Mouse (Mus musculus): ENCODE measurements around the gene Kif13a. TPM values are rescaled to one million over a fixed set of nuclear protein-coding genes. Genes with fewer than 3 reads are reported as not detected.

The Kif13a gene
- polyA plus RNA-seq (2016; fragmentation: Nextera tagmentation; extraction: Ambion mirVana) = 22.0 and 24.3 TPM in 2 replicates

DNA sequence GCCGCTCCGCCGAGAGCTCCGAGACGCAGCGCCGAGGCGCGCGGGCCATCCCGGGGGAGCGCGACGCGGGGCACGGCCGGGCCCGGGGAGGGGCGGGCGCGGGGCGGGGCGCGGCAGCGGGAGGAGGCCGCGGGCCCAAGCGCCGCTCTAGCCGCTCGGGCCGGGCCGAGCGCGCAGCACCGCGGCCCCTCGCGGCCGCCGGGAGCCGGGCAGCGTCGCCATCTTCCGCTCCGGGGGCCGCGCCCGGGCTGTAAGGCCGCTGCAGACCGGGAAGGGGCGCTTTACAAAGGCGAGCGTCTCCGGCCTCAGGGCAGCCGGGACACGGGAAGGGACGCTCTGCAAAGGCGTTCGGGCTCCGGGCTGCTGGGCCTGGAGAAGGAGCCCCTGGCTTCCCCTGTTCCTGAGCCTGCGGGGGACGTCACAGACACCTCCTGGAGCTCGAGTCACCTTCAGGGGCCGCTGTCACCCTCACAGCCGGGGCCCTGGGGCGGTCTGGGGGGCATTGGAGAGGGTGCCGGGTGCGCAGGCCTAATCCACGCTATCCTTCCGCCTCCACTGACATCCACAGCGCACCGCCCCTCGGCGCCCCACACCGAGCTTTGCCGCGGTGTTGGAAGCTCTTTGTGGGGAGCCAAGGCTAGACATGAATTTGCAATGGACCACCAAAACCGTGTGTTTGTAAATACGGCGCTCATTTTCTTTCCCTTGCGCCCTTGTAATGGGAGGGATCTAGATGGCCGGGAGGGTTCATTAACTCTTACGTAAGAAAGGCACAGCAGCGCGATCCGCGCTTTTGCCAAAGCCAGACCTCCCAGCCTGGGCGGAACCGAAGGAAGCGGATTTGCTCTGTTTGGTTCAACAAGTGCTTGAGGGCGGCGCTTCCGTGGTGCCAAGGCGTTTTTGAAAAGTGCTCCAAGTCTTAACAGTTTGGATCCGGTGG is at the start of gene Kif13a:
Gene Kif13a (minus strand): TSS at position 149 of the 940 bp plus-strand sequence.
- ATAC-seq (ENCODE audit: low FRiP score, low read depth) = peak; percentile 85
- peaks cover 18% of the 10 kb centered on the region for H3K4me1 ChIP-seq
- whole genome bisulfite sequencing = under 1% methylated on average over 90 of the region's 96 CpGs
- H3K27ac ChIP-seq (replicated peaks) = peak within 1 kb of the TSS; percentile 96
- H3K27me3 ChIP-seq = peaks cover 17% of the 10 kb centered on the region
- H3K9me3 ChIP-seq = no peaks in the 10 kb centered on the region
- H3K4me3 ChIP-seq = peak within 1 kb of the TSS; percentile 84
- peaks cover 7% of the 10 kb centered on the region; the same call in 1 of the 2 replicates for H3K36me3 ChIP-seq
- peak within 1 kb of the TSS; percentile 75 for H3K9ac ChIP-seq (replicated peaks)
- peak within 1 kb of the TSS; percentile 67 for H3K4me2 ChIP-seq (replicated peaks)

DNA sequence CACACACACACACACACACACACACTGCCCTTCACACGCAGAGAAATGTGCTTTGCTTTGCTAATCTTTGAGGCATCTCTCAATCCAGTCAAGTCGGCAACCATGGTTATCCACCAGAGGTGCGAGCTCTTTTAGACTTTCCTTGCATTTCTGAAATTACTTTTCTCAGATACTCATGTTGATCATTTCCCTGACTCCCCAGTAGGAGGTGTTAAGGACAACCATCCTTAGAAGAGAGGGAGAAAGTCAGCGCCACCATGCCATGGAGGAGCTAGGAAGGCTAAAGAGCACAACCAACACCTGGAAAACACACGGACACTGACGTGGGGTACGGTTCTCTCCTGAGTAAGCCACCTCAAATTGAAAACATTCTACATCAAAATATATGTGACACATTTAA is 46.9 kb upstream of the Kif13a start:
- no peak overlapping the region for H3K4me2 ChIP-seq (replicated peaks)

DNA sequence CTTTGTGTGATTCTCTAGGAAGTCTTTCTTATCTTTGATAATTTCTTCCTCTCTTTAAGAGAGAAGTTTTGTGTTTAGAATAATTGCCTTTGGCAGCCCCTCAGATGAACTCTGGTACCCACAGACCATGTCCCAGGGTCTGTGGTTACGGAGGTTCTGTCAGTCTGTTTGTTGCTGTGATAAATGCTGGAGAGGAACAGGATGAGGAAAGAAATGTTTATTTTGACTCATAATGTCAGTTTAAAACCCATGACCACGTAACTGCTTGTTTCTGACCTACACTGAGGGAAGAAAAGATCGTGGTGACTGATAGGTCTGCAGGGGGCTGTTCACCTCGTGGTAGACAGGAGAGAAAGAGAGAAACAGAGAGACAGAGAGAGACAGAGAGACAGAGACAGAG is 46.3 kb upstream of the Kif13a start:
- no peak overlapping the region for H3K4me3 ChIP-seq
- H3K9ac ChIP-seq (replicated peaks) = no peak overlapping the region
- H3K27ac ChIP-seq (replicated peaks) = peak overlapping the region; percentile 80
- 48% methylated on average over 4 of the region's 4 CpGs for WGBS
- ATAC-seq (ENCODE audit: low FRiP score, low read depth) = no peak
- peak overlapping the region; percentile 49 for H3K4me2 ChIP-seq (replicated peaks)
- no peaks in the 10 kb centered on the region for H3K27me3 ChIP-seq
- no peaks in the 10 kb centered on the region for H3K36me3 ChIP-seq
- H3K9me3 ChIP-seq = no peaks in the 10 kb centered on the region
- peaks cover 9% of the 10 kb centered on the region for H3K4me1 ChIP-seq

More for the DNA sequence above, 46.9 kb upstream of the Kif13a start:
- no peaks in the 10 kb centered on the region for H3K36me3 ChIP-seq
- no peak overlapping the region for H3K4me3 ChIP-seq
- no peaks in the 10 kb centered on the region for H3K27me3 ChIP-seq
- no peak for ATAC-seq (ENCODE audit: low FRiP score, low read depth)
- no peaks in the 10 kb centered on the region for H3K9me3 ChIP-seq
- peak overlapping the region; percentile 80 for H3K27ac ChIP-seq (replicated peaks)
- WGBS = 91% methylated on average over 7 of the region's 7 CpGs
- H3K4me1 ChIP-seq = peaks cover 9% of the 10 kb centered on the region
- H3K9ac ChIP-seq (replicated peaks) = no peak overlapping the region

DNA sequence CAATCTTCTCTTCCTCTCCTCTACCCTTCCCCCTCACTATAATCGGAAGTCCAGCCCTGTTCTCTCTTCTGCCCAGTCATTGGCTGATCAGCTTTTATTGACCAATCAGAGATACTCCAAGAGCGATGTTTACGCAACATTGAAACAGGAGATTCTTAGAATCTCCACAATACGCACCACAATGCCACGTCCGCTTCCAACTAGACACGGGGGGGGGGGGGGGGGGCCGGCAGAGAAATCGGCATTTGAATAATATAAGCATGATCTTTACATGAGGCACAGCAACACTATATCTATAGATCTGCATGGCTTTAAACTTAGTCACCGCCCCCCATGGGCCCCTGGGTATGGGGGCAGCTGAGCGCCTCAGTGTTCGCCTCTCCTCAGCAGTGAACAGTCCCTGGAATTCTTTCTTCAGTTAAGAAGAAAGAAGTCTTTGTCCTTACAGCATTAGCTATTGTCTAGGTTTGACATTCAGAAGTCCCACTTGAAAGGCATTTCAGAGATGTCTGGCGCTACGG is 45.4 kb upstream of the Kif13a start:
- 15% methylated on average over 14 of the region's 14 CpGs for WGBS
- ATAC-seq (ENCODE audit: low FRiP score, low read depth) = peak; percentile 97
- Histone ChIP-seq H3K4me1 (peaks cover 9% of the 10 kb centered on the region), H3K27me3 (no peaks in the 10 kb centered on the region), H3K9ac (replicated peaks) (no peak overlapping the region), H3K9me3 (no peaks in the 10 kb centered on the region), H3K27ac (replicated peaks) (peak overlapping the region; percentile 80), H3K4me2 (replicated peaks) (peak overlapping the region; percentile 49), H3K36me3 (no peaks in the 10 kb centered on the region), H3K4me3 (peak overlapping the region; percentile 37)

DNA sequence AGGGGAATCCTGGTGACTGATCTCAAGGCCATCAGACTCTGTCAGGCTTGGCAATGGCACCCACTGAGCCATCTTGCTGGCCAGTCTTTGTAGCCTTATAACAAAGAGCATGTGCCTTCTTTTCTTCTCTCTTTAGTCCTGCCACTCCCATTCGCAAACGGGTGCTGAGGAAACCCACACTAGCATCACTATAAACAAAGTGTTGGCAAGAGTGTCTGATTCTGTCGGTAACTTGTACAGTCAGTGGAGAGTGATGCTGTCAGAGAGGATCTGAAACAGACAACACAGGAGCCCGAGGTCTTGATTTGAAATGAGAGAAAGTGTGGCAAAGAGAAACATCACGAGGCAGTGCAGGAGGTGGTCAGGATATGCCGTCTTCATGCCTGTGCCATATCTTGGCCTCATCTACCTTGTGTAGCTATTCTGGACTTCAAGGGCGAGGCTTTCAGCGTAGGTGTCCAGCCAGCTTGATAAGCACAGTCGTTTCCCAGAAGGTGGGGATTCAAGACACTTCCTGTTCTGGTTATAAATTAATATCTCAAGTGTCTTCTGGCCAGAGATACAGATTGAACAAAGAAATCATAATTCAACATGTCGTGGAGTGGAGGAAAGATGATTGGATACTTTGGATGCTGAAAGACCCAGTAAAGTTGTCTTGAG is 40.7 kb upstream of the Kif13a start:
- Histone ChIP-seq H3K4me1 (peaks cover under 1% of the 10 kb centered on the region; the same call in 1 of the 2 replicates), H3K4me2 (replicated peaks) (no peak overlapping the region), H3K36me3 (no peaks in the 10 kb centered on the region), H3K4me3 (no peak overlapping the region), H3K27ac (replicated peaks) (no peak overlapping the region), H3K9ac (replicated peaks) (no peak overlapping the region), H3K27me3 (no peaks in the 10 kb centered on the region), H3K9me3 (no peaks in the 10 kb centered on the region)
- 86% methylated on average over 10 of the region's 10 CpGs for WGBS
- ATAC-seq (ENCODE audit: low FRiP score, low read depth) = no peak

DNA sequence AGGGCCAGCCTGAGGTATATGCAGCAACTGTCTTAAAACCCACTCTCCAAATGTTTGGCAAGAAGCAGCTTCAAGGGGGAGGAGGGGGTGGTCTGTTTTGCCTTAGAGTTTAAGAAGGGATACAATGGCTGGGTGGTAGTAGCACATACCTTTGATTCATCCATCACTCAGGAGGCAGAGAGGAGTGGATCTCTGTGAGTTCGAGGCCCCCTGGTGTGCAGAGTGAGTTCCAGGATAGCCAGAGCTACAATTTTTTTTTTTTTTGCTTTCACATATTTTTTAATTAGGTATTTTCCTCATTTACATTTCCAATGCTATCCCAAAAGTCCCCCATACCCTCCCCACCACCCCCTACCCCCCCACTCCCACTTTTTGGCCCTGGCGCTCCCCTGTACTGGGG is 39.0 kb upstream of the Kif13a start:
- Histone ChIP-seq H3K9ac (replicated peaks) (no peak overlapping the region), H3K9me3 (no peaks in the 10 kb centered on the region), H3K36me3 (no peaks in the 10 kb centered on the region), H3K4me3 (no peak overlapping the region), H3K4me2 (replicated peaks) (no peak overlapping the region), H3K27me3 (no peaks in the 10 kb centered on the region), H3K27ac (replicated peaks) (no peak overlapping the region), H3K4me1 (no peaks in the 10 kb centered on the region)
- ATAC-seq (ENCODE audit: low FRiP score, low read depth) = no peak
- WGBS = 91% methylated on average over 2 of the region's 2 CpGs

DNA sequence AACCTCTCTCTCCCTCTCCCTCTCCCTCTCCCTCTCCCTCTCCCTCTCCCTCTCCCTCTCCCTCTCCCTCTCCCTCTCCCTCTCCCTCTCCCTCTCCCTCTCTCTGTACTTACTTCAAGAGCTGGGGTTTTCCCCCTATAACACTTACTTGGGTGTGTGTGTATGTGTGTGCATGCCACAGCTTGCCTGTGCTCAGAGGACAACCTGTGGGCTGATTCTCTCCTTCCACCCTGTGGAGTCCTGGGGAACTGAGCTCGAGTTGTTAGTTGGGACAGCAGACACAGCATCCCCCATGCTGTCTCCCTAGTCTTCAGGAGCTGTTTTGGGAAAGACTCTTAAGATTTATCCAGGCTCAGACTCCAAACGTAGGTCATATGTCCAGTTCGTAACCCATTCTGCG is 37.6 kb upstream of the Kif13a start:
- Histone ChIP-seq H3K4me3 (no peak overlapping the region), H3K9ac (replicated peaks) (no peak overlapping the region), H3K4me2 (replicated peaks) (no peak overlapping the region), H3K27ac (replicated peaks) (no peak overlapping the region), H3K4me1 (no peaks in the 10 kb centered on the region), H3K9me3 (no peaks in the 10 kb centered on the region), H3K36me3 (no peaks in the 10 kb centered on the region), H3K27me3 (no peaks in the 10 kb centered on the region)
- ATAC-seq (ENCODE audit: low FRiP score, low read depth) = no peak
- 65% methylated on average over 4 of the region's 4 CpGs for WGBS

DNA sequence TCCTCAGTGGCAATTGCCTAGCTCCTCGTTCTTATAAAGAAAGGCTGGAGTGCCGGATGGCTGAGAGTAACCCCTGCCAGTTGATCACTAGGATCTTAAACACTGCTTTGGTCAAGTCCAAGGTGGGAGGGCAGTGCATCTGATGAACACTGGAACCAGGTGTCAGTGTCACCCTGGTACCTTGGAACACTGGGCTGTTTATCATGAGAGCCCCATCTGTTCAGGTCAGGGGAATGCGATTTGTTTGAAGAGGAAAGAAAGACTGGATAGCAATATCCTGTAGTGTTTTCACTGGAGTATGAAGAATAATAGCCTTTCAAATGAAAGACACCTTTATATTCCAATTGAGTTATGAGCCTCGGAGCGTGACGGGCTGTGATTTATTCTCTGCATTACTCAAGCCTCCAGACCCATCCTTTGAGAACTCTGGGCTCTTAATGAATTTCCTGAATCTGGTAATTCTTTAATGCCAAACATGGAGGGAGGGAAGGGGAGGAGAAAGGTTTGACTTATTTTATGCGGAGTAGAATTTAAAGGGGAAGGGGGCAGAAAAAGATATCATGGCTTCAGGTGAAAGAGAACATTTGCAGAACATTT is 31.3 kb upstream of the Kif13a start:
- Histone ChIP-seq H3K9me3 (no peaks in the 10 kb centered on the region), H3K4me1 (no peaks in the 10 kb centered on the region), H3K4me3 (no peak overlapping the region), H3K27me3 (no peaks in the 10 kb centered on the region), H3K36me3 (no peaks in the 10 kb centered on the region), H3K9ac (replicated peaks) (no peak overlapping the region), H3K27ac (replicated peaks) (no peak overlapping the region), H3K4me2 (replicated peaks) (no peak overlapping the region)
- WGBS = 67% methylated on average over 7 of the region's 7 CpGs
- ATAC-seq (ENCODE audit: low FRiP score, low read depth) = no peak

DNA sequence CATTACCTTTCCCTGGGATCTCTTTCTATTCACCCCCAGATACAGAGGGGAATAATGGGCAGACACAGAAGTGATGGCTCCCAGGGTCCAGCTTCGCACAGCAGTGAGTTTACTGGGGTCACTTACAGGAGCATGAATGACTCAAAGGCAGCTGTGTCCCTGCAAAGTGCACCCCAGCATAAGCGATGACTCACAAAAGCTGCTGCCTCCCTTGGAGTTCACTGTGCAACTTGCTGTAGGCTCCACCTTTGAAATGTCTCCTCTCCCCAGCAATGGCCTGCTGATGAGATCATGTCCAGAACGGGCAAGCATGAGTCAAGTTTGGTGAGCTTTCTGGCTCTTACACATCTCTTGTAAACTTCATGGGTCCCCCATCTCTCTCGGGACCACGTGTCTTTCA is 29.5 kb upstream of the Kif13a start:
- no peaks in the 10 kb centered on the region for H3K9me3 ChIP-seq
- no peak overlapping the region for H3K9ac ChIP-seq (replicated peaks)
- H3K27ac ChIP-seq (replicated peaks) = no peak overlapping the region
- H3K4me3 ChIP-seq = no peak overlapping the region
- ATAC-seq (ENCODE audit: low FRiP score, low read depth) = no peak
- 90% methylated on average over 5 of the region's 5 CpGs for WGBS
- no peaks in the 10 kb centered on the region for H3K4me1 ChIP-seq
- no peak overlapping the region for H3K4me2 ChIP-seq (replicated peaks)
- no peaks in the 10 kb centered on the region for H3K27me3 ChIP-seq
- no peaks in the 10 kb centered on the region for H3K36me3 ChIP-seq

DNA sequence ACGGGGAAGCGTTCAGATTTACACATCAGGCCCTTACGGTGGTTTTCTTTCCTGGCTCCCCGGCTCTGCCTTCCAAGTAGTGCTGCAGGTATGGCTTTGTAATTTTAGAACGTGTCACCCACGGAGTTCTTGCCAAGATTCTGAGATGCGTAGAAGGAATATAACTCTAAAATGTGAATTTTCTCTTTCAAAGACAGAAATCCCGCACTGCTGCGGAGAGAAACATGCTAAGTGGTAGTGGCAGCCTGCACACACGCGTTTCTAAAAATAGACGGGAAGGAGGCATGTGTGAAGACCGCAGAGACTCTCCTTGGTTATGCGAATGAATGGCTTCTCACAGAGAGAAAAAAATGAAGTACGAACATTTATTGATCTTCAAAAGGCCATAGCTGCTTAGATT is 21.5 kb upstream of the Kif13a start:
- H3K27ac ChIP-seq (replicated peaks) = no peak overlapping the region
- no peaks in the 10 kb centered on the region for H3K36me3 ChIP-seq
- H3K4me3 ChIP-seq = no peak overlapping the region
- no peak overlapping the region for H3K9ac ChIP-seq (replicated peaks)
- H3K4me1 ChIP-seq = peaks cover 4% of the 10 kb centered on the region; the same call in 1 of the 2 replicates
- no peak for ATAC-seq (ENCODE audit: low FRiP score, low read depth)
- H3K27me3 ChIP-seq = no peaks in the 10 kb centered on the region
- no peaks in the 10 kb centered on the region for H3K9me3 ChIP-seq
- WGBS = 89% methylated on average over 15 of the region's 15 CpGs
- no peak overlapping the region for H3K4me2 ChIP-seq (replicated peaks)

DNA sequence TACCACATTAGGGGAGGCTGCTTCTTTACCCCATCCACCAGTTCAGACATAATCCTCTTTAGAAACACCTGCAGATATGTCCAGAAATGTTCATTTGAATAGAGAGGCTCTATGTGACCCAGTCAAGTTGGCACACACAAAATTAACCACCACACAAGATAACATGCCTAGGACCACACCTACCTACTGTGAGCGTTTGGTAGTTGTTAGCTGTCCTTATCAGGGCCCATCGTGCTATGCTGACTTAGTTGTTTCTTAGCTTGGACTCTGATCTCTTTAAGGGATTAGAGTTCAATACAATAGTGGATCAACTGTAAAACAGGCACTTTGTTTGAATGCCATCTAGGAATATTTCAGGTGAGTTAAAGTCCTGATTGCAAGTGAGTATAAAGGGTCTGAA is 20.1 kb upstream of the Kif13a start:
- H3K36me3 ChIP-seq = no peaks in the 10 kb centered on the region
- no peaks in the 10 kb centered on the region for H3K9me3 ChIP-seq
- no peak for ATAC-seq (ENCODE audit: low FRiP score, low read depth)
- no peaks in the 10 kb centered on the region for H3K27me3 ChIP-seq
- WGBS = 90% methylated on average over 2 of the region's 2 CpGs
- peaks cover 12% of the 10 kb centered on the region for H3K4me1 ChIP-seq
- H3K4me2 ChIP-seq (replicated peaks) = no peak overlapping the region
- no peak overlapping the region for H3K9ac ChIP-seq (replicated peaks)
- H3K4me3 ChIP-seq = no peak overlapping the region
- H3K27ac ChIP-seq (replicated peaks) = no peak overlapping the region

DNA sequence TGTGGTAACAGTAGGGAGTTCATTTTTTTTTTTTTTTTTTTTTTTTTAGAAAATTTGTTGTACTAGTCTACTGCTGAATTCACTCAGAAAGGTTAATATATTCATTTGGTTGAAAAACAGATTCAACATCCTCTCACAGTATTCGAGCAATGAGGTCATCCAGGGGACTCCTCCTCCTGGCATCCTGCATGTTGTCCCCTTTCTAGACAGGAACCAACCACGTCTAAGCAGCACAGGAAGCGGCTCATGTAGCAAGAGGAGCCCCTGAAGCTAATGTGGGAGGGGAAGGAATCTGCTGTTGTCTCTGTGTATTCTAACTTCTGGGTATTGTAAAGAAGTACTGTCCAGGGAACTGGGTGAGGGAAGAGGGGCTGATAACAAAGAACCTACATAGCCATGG is 18.4 kb upstream of the Kif13a start:
- peaks cover 15% of the 10 kb centered on the region for H3K4me1 ChIP-seq
- no peak overlapping the region for H3K4me2 ChIP-seq (replicated peaks)
- H3K9ac ChIP-seq (replicated peaks) = no peak overlapping the region
- WGBS = 75% methylated on average over 3 of the region's 3 CpGs
- ATAC-seq (ENCODE audit: low FRiP score, low read depth) = no peak
- H3K36me3 ChIP-seq = no peaks in the 10 kb centered on the region
- H3K4me3 ChIP-seq = no peak overlapping the region
- no peak overlapping the region for H3K27ac ChIP-seq (replicated peaks)
- H3K9me3 ChIP-seq = no peaks in the 10 kb centered on the region
- no peaks in the 10 kb centered on the region for H3K27me3 ChIP-seq

All from midbrain, embryonic 12.5 days (tissue).